Mouse (Mus musculus) layer of hippocampus, adult 2 months (tissue): ENCODE measurements at regions not wholly inside any gene's neighbourhood (a gene's known extent, or its start where the extent isn't known, plus 50 kb on each side); places are given as distances from the start of the nearest gene placed in this dataset.
A peak's percentile ranks its signal among the peaks of the same experiment; 100 is the strongest.

Experiments used
- DNase-seq, 2 experiments: peaks; one replicate each; pipeline ENCODE4 v3.0.0; 2022; ENCODE audit warnings: low spot score in 2 of 2
- H3K27ac ChIP-seq: fragments of 200-600 bp; 2 replicates; pipeline ENCODE4 v1.8.1; 2022
- H3K4me3 ChIP-seq: fragments of 200-600 bp; 2 replicates; pipeline ENCODE4 v1.8.1; 2022; ENCODE audit warnings: mild to moderate bottlenecking
- CTCF ChIP-seq: fragments of 200-600 bp; conservative IDR thresholded peaks from 2 replicates; pipeline ENCODE4 v1.8.1; 2022; ENCODE audit warnings: antibody characterized with exemption, mild to moderate bottlenecking, moderate library complexity

DNA sequence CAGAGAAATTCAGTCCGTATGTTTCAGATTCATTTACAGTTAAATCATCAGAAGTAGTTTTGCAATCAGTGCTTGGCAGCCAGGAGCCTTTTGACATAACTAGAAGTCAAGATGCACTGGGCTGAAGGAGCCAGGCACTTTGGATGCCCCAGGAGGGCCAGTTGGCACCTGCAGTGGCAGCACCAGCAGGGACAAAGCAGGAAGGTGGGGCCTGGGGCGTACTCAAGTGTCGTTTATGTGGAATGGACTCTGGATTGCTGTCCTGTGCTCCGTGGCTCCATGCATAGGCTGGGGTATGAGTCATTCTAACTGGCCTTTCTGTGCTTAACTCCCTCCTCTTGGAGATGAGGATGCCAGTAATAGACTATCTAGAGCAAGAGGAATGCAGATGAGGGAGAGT is 186.2 kb upstream of the Klf4 start:
- TF ChIP-seq CTCF, result no peak
- no peak overlapping the region for H3K27ac ChIP-seq
- DNase-seq, result no peak
- no peak overlapping the region for H3K4me3 ChIP-seq

GRCm38 (mm10) chr4:55716161-55716651 is 183.9 kb upstream of the Klf4 start:
- H3K4me3 ChIP-seq, result no peak overlapping the region
- no peak overlapping the region for H3K27ac ChIP-seq
- no peak for TF ChIP-seq CTCF
- no peak for DNase-seq

- Histone ChIP-seq H3K27ac (no peak overlapping the region), H3K4me3 (no peak overlapping the region)
- TF ChIP-seq CTCF, result no peak
- no peak for DNase-seq
Observed at GRCm38 (mm10) chr4:55711500-55712341, 179.5 kb upstream of the Klf4 start.

DNA sequence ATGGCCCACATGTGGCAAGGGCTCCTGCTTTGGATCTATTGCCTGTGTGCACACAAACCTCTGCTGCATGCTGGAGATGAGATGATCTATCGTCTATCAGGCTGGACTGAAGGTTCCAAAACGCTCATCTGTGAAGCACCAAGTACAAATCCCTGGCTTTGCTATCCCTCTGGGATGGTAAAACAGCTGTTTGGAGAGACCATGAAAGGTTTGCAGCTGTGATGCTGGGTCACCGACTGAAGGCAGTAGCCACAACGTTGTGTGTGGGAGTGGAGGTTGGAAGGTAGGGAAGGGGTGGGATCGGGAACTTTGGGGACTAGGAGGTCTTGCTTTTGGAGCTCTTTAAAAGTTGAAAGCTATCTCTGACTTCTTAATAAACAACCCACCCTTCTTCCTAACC is 178.2 kb upstream of the Klf4 start:
- DNase-seq, result no peak
- no peak overlapping the region for H3K4me3 ChIP-seq
- TF ChIP-seq CTCF, result no peak
- no peak overlapping the region for H3K27ac ChIP-seq

DNA sequence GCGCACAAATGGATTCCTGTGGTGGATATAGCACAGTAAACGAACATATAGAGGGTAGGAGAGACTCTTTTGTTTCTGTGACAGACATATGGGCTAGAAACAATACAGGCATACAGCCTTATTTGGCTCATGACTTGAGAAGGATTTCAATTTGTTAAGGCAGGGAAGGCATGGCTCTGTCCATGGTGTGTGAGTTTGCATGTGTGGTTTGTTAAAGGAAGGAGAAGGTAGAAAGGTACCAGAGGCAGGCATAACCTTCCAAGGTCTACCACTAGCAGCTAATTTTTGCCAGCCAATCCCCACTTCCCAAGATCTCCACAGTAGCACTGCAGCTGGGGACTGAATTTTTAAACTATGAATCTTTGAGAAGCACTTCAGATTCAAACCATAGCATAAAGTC is 176.5 kb upstream of the Klf4 start:
- Histone ChIP-seq H3K27ac (no peak overlapping the region), H3K4me3 (no peak overlapping the region)
- DNase-seq, result no peak
- TF ChIP-seq CTCF, result no peak

- no peak overlapping the region for H3K27ac ChIP-seq
- no peak for TF ChIP-seq CTCF
- DNase-seq, result peak in 1 of 2 experiments; percentile 11
- H3K4me3 ChIP-seq, result no peak overlapping the region
Observed at GRCm38 (mm10) chr4:55707916-55708315, 175.7 kb upstream of the Klf4 start.

- no peak for DNase-seq
- TF ChIP-seq CTCF, result no peak
- no peak overlapping the region for H3K27ac ChIP-seq
- no peak overlapping the region for H3K4me3 ChIP-seq
Observed at GRCm38 (mm10) chr4:55704921-55705320, 172.7 kb upstream of the Klf4 start.

DNA sequence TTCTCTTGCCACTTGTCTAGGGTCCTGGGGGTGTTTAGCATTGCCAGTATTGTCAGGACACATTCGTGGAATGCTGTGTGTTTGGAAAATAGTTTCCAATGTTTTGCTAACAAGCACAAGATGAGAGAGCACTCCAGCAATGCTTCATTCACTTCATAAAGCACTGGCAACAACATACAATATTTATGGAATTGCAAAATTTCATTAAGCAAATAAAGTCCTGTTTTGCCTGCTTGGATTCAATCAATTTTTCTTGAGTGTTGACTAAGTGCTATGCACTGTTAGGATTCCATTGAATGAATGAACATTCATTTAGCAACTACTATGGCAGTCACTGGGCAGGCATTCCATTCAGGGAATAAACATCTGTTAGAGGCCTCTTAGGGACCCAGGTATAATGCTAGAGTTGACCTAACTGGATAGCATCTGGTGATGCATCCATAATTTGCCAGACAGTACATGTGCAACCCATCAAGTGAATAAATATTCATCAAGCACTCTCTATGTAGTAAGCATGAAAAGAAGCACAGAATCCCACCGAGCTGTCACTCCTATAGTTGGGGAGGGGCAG is 171.2 kb upstream of the Klf4 start:
- DNase-seq, result no peak
- TF ChIP-seq CTCF, result no peak
- Histone ChIP-seq H3K27ac (no peak overlapping the region), H3K4me3 (no peak overlapping the region)

DNA sequence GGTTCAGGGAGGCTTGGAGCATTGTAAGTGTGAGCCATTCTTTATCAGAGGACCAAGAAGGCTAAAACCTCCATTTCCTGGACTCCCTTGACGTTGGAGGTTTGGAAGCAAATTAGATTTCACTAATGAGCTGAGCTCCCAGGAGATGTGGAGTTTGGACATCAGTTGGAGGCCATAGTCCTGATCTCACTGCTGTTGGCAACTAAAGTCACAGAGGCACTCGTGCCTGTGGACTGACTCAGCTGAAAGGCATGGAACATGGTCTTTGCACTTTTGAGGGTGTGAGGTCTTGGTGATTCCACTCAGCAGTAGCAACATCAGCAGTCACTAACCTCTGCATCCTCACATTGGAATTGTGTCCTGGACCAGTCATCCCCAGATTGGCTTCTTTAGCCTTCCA is 169.1 kb upstream of the Klf4 start:
- no peak for TF ChIP-seq CTCF
- DNase-seq, result no peak
- Histone ChIP-seq H3K27ac (no peak overlapping the region), H3K4me3 (no peak overlapping the region)

DNA sequence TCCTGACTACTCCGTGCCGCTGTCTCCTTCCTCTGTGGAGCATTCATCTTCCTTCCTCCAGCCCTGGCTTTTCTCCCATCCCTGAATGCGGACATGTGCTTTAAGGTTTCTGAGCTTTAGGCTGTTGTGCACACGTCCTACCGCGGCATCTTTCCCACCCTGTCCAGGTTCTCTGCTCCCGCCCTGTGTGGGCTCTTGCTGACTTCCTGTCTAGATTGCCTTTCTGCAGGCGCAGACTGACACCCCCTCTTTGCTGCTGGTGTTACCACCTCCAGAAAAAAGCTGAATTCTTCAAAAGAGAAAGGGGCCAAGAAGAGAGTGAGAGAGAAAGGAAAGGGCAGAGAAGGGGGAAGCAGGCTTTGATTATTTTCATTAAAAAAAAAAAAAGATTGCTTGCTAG is 167.7 kb upstream of the Klf4 start:
- no peak for TF ChIP-seq CTCF
- Histone ChIP-seq H3K4me3 (no peak overlapping the region), H3K27ac (no peak overlapping the region)
- no peak for DNase-seq

GRCm38 (mm10) chr4:55699161-55699560 is 166.9 kb upstream of the Klf4 start:
- H3K27ac ChIP-seq, result no peak overlapping the region

GRCm38 (mm10) chr4:55697108-55697507 is 164.8 kb upstream of the Klf4 start:
- peak; percentile 10 to 37 for DNase-seq
- no peak for TF ChIP-seq CTCF
- no peak overlapping the region for H3K4me3 ChIP-seq
- no peak overlapping the region for H3K27ac ChIP-seq

More at GRCm38 (mm10) chr4:55699161-55699560, 166.9 kb upstream of the Klf4 start:
- DNase-seq, result no peak
- TF ChIP-seq CTCF, result no peak
- H3K4me3 ChIP-seq, result no peak overlapping the region

- no peak for DNase-seq
- TF ChIP-seq CTCF, result no peak
- Histone ChIP-seq H3K4me3 (no peak overlapping the region), H3K27ac (no peak overlapping the region)
Observed at GRCm38 (mm10) chr4:55696428-55696827, 164.2 kb upstream of the Klf4 start.

GRCm38 (mm10) chr4:55695246-55695645 is 163.0 kb upstream of the Klf4 start:
- H3K4me3 ChIP-seq, result no peak overlapping the region
- TF ChIP-seq CTCF, result no peak
- H3K27ac ChIP-seq, result no peak overlapping the region
- DNase-seq, result no peak
